Mouse (Mus musculus): Measurements from ENCODE around the gene Lrba.

The Lrba gene

GRCm38 (mm10) chr3:86799041-86799440 is 574.6 kb downstream of the Lrba start:
- DNase-seq (ENCODE audit: low spot score) = no peak

- DNase-seq (ENCODE audit: low spot score) = no peak
These were observed 576.4 kb downstream of the Lrba start for GRCm38 (mm10) chr3:86800841-86801240.

GRCm38 (mm10) chr3:86802825-86803224 is 578.3 kb downstream of the Lrba start:
- no peak for DNase-seq (ENCODE audit: low spot score)

- no peak for DNase-seq (ENCODE audit: low spot score)
These were observed 579.8 kb downstream of the Lrba start for GRCm38 (mm10) chr3:86804265-86804664.

- DNase-seq (ENCODE audit: low spot score) = no peak
These were observed 582.4 kb downstream of the Lrba start for GRCm38 (mm10) chr3:86806834-86807233.

- no peak for DNase-seq (ENCODE audit: low spot score)
These were observed 583.4 kb downstream of the Lrba start for GRCm38 (mm10) chr3:86807750-86808467.

- no peak for DNase-seq (ENCODE audit: low spot score)
These were observed 584.7 kb downstream of the Lrba start for GRCm38 (mm10) chr3:86809199-86809598.

GRCm38 (mm10) chr3:86809646-86810045 is 585.2 kb downstream of the Lrba start:
- DNase-seq (ENCODE audit: low spot score) = no peak

GRCm38 (mm10) chr3:86810908-86811307 is 586.4 kb downstream of the Lrba start:
- no peak for DNase-seq (ENCODE audit: low spot score)

- DNase-seq (ENCODE audit: low spot score) = peak; percentile 70
These were observed 588.2 kb downstream of the Lrba start for GRCm38 (mm10) chr3:86812689-86813088.

- DNase-seq (ENCODE audit: low spot score) = no peak
These were observed 593.6 kb downstream of the Lrba start for GRCm38 (mm10) chr3:86818001-86818585.

- DNase-seq (ENCODE audit: low spot score) = no peak
These were observed 594.9 kb downstream of the Lrba start for GRCm38 (mm10) chr3:86819372-86819771.

- DNase-seq (ENCODE audit: low spot score) = no peak
These were observed 595.9 kb downstream of the Lrba start for GRCm38 (mm10) chr3:86820344-86820743.

- DNase-seq (ENCODE audit: low spot score) = no peak
These were observed 596.9 kb downstream of the Lrba start for GRCm38 (mm10) chr3:86821383-86821782.

- no peak for DNase-seq (ENCODE audit: low spot score)
These were observed 603.0 kb downstream of the Lrba start for GRCm38 (mm10) chr3:86827506-86827905.

GRCm38 (mm10) chr3:86832115-86832514 is 607.6 kb downstream of the Lrba start:
- DNase-seq (ENCODE audit: low spot score) = no peak

All from testis, postnatal 10 days (tissue).